Mouse (Mus musculus) spleen, embryonic (tissue): Measurements from ENCODE around the gene Dynlt3.
"Not testable (repeated sequence)": the region's sequence is repeated elsewhere in the genome, so short reads cannot be mapped to it uniquely, and the experiment has no call there.

Experiments used
- CTCF ChIA-PET: fragments of 350-600 bp; sonication (Branson Sonifier 250); formaldehyde crosslinking; loops from one replicate; lab custom pipeline; 2022; lab: Charles Lee

Dynlt3 gene

DNA sequence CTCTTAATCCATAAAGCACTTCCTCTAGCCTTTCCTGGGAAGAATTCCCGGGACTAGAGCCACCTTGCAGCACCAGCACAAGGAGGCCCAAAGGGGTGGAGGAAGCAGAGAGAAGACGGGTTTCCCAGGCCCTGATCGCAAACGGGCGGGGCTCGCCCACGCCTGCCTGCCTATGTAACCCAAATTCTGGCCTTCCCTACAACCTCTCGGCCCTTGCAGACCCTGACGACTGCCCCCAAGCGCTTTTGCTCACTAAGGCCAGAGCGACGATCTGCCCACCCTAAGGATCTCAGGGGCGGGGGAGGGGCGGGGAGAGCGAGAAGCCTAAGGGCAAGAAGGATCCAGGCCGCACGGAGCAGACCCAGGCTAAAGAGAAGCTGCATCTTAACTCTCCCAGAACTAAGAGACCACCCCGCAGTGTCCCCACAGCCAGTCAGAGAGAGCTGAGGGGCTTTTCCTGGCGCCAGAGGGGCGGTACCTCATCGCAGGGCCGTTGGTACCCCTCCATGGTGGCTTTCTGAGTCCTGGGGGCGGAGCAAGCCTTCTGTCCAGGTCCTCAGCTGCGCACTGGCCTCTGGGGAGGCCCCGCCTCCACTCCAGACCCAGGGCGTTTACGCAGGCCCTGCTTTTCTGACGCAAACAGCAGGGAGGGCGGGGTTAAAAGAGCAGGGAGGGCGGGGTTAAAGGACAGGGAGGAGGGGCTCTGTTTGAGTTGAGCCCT is at the start of gene Dynlt3:
Gene Dynlt3 (minus strand): TSS at position 613 of the 721 bp plus-strand sequence.
- CTCF ChIA-PET, result no interaction called here

DNA sequence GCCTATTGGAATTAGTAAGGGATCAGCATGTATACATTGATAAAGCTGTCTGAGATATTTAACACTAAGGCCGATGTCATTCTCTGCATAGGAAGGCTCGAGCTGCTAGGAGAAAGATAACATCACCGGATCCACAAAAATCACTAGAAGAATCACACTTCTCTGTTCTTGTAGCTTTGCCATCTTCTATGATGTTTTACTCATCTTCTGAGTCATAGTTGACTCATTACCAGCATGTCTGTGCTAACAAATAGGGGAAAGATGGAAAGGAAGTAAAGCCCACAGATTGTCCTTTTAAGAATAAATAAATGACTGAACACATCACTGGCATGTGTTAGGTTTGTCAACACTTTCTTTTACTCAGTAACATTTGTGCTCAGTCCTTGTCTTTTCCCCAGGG is 37.0 kb upstream of the Dynlt3 start:
- CTCF ChIA-PET, result no interaction called here

DNA sequence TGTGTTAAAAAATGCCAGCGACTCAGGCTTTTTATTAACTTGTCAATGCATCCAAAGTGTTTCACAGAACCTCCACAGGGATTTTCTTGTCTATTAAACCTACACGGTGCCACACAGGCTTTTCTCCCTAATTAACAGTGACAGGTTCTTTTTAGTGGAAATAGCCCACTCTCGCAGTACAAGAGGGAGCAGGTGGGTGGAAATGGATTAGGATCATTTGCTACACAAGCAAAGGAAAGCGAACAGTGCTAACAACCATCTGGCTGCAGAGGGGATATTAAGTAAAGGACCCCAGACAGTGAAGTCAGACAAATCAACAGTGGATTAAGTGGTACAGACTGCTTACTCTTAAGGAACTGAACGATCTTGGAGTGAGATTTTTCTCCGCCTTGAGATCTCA is 33.2 kb upstream of the Dynlt3 start:
- CTCF ChIA-PET, result no interaction called here

DNA sequence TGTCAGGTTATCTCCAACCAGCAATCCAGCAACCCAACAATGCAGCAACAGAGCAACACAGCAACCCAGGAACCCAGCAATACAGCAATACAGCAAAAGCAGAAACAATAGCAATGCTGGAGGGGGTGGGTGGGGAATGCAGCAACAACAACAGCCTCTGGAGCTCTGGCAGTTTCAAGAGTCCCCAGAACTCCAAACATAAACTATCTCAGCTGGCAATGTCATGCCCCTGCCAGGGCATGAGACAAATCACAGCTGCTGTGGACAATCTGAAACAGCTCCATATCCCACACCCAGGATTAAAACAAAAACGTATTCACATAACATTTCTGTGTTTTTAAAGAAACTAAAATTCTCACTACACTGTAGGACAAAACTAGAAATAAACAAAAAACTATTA is 9.2 kb upstream of the Dynlt3 start:
- CTCF ChIA-PET, result interaction anchor here (0.7 kb wide), 1 partner anchor 361 kb away, joined by 3 read pairs; no protein-coding TSS in a partner anchor

DNA sequence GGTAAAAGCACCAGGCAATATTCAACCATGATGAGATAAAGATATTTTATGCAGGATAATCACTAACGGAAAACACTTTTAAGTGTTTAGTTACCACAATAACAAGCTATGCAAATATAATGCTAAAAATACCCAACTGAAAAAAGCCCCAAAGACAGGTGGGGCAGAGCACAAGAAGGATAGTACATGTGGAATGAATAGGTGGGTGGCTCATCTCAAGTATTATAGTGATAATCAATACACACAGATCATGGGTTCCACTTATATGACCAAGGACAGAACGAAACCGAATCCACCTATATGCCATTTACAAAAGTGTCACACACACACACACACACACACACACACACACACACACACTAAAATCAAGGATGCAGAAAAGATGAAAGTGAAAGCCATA is 8.6 kb upstream of the Dynlt3 start:
- CTCF ChIA-PET, result interaction anchor here (0.7 kb wide), 1 partner anchor 361 kb away, joined by 3 read pairs; no protein-coding TSS in a partner anchor

DNA sequence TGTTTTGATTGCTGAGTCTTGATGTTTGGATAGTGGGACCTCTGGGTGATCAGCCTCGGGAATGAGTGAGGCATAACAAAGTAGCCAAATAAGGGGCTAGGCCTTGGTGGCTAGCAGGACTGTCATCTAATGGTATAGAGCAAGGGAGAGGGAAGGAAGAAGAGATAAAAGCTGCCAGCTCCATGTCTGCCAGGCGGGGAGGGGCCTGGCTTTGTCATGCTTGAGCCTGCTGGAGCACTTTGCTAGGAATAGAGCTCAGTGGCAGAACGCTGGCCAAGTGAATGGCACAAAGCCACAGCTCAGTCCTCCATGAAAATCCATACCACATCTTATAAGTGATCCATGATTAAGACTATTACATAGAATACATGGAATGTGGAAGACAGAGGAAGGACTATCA is 10.0 kb downstream of the Dynlt3 start:
- CTCF ChIA-PET, result no interaction called here

DNA sequence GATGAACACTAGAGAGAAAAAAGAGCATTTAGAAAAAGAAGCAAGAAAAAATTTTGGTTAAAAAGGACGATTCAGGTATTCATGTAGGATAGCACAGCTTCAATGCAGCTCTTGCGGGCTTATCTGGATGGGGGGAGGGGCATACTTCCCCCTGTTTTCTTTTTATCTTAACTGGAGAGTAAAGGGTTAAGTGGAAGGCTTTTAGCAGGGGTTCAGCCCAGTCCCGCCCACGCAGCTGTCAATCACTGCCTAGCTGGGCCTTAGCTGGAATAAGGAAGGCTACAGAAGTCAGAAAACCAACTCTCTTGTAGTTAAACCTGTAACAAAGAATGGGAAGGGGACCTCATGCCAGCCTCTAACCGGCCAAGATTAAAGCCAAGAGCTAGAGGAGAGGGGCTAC is 22.2 kb downstream of the Dynlt3 start:
- CTCF ChIA-PET, result not testable (repeated sequence)

DNA sequence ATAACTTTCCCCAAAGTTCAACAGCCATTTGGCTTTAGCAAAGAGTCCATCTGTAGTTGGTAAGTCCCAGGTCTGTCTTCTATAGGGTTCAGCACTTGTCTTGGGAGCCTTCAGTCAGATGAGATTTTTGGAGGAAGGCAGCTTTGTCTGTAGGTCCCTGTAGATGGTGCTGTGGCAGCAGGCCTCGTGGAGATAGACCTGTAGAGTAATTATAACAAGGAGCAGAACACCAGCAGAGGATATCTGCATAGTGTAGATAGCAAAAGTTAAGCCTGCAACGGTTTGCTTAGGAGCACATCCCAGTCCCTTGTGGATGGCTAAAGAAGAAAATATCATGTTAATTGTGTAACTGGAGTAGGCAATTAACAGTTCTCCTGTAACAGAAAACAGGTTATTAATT is 22.7 kb downstream of the Dynlt3 start:
- CTCF ChIA-PET, result not testable (repeated sequence)
